Mouse (Mus musculus): Measurements from ENCODE around the gene Gm28053. TPM values are rescaled to one million over a fixed set of nuclear protein-coding genes. Genes with fewer than 3 reads are reported as not detected.

Gene Gm28053
- polyA plus RNA-seq, 1 experiment from 2014 or later = not detected

Other genes with a start within 250 kb of the Gm28053 start
- 174 and 176 TPM in 2 replicates for gene Atp6v0e2, start 181.0 kb upstream of the Gm28053 start, polyA plus RNA-seq (2015; fragmentation: Nextera tagmentation; extraction: Ambion mirVana)
- gene Lrrc61, start 163.8 kb upstream of the Gm28053 start, polyA plus RNA-seq (2015; fragmentation: Nextera tagmentation; extraction: Ambion mirVana) = 20.8 and 21.2 TPM in 2 replicates
- 2.5 and 2.9 TPM in 2 replicates for gene Rarres2, start 145.8 kb upstream of the Gm28053 start, polyA plus RNA-seq (2015; fragmentation: Nextera tagmentation; extraction: Ambion mirVana)
- not detected in 2 replicates for gene Gm45021, start 129.0 kb upstream of the Gm28053 start, polyA plus RNA-seq (2015; fragmentation: Nextera tagmentation; extraction: Ambion mirVana)
- 44.6 and 47.2 TPM in 2 replicates for gene Repin1, start 124.7 kb upstream of the Gm28053 start, polyA plus RNA-seq (2015; fragmentation: Nextera tagmentation; extraction: Ambion mirVana)
- gene Gm44965, start 124.7 kb upstream of the Gm28053 start, polyA plus RNA-seq (2015; fragmentation: Nextera tagmentation; extraction: Ambion mirVana) = 1.0 TPM in 1 of 2 replicates, not detected in the other
- 14.6 and 17.8 TPM in 2 replicates for gene Zfp775, start 116.5 kb upstream of the Gm28053 start, polyA plus RNA-seq (2015; fragmentation: Nextera tagmentation; extraction: Ambion mirVana)
- 6.5 and 7.6 TPM in 2 replicates for gene AI854703, start 91.8 kb upstream of the Gm28053 start, polyA plus RNA-seq (2015; fragmentation: Nextera tagmentation; extraction: Ambion mirVana)
- gene Gimap8, start 71.4 kb upstream of the Gm28053 start, polyA plus RNA-seq (2015; fragmentation: Nextera tagmentation; extraction: Ambion mirVana) = 0.46 and 0.53 TPM in 2 replicates
- 1.0 and 2.2 TPM in 2 replicates for gene Gimap9, start 42.5 kb upstream of the Gm28053 start, polyA plus RNA-seq (2015; fragmentation: Nextera tagmentation; extraction: Ambion mirVana)
- 1.2 and 2.1 TPM in 2 replicates for gene Gimap4, start 34.1 kb upstream of the Gm28053 start, polyA plus RNA-seq (2015; fragmentation: Nextera tagmentation; extraction: Ambion mirVana)
- 5.4 and 7.0 TPM in 2 replicates for gene Gimap6, start 10.4 kb upstream of the Gm28053 start, polyA plus RNA-seq (2015; fragmentation: Nextera tagmentation; extraction: Ambion mirVana)
- not detected in 2 replicates for gene Gimap7, start within 50 bp of the Gm28053 start, polyA plus RNA-seq (2015; fragmentation: Nextera tagmentation; extraction: Ambion mirVana)
- gene Gimap1, start 20.4 kb downstream of the Gm28053 start, polyA plus RNA-seq (2015; fragmentation: Nextera tagmentation; extraction: Ambion mirVana) = 3.0 and 5.2 TPM in 2 replicates
- 0.94 and 0.98 TPM in 2 replicates for gene Gimap5, start 27.6 kb downstream of the Gm28053 start, polyA plus RNA-seq (2015; fragmentation: Nextera tagmentation; extraction: Ambion mirVana)
- not detected in 2 replicates for gene Gimap3, start 52.2 kb downstream of the Gm28053 start, polyA plus RNA-seq (2015; fragmentation: Nextera tagmentation; extraction: Ambion mirVana)
- gene Tmem176a, start 122.3 kb downstream of the Gm28053 start, polyA plus RNA-seq (2015; fragmentation: Nextera tagmentation; extraction: Ambion mirVana) = 16.4 and 19.4 TPM in 2 replicates
- 93.2 and 108 TPM in 2 replicates for gene Tmem176b, start 122.9 kb downstream of the Gm28053 start, polyA plus RNA-seq (2015; fragmentation: Nextera tagmentation; extraction: Ambion mirVana)
- gene Aoc1, start 154.3 kb downstream of the Gm28053 start, polyA plus RNA-seq (2015; fragmentation: Nextera tagmentation; extraction: Ambion mirVana) = 0.09 TPM in 1 of 2 replicates, not detected in the other
- gene 1600015I10Rik, start 211.3 kb downstream of the Gm28053 start, polyA plus RNA-seq (2015; fragmentation: Nextera tagmentation; extraction: Ambion mirVana) = not detected in 2 replicates

All from midbrain, embryonic 13.5 days (tissue).